Mouse (Mus musculus) frontal cortex, adult 2 months (tissue): ENCODE results near the gene Fgd4. TPM values are rescaled to one million over a fixed set of nuclear protein-coding genes. Genes with fewer than 3 reads are reported as not detected.
A peak's percentile ranks its signal among the peaks of the same experiment; 100 is the strongest.

Experiments
- DNase-seq, 2 experiments: peaks; one replicate each; pipeline ENCODE4 v3.0.0; 2022; ENCODE audit warnings: low spot score in 1 of 2; ENCODE audit errors: extremely low spot score in 1 of 2
- polyA plus RNA-seq: library from polyadenylated mRNA; depleted of rRNA; stranded (reverse); fragments of >200 nt; gene quantifications from 2 replicates; pipeline ENCODE4 v1.2.3, GENCODE M21; 2012; rRNA removed

Fgd4 gene
- polyA plus RNA-seq = 11.2 and 13.3 TPM in 2 replicates

DNA sequence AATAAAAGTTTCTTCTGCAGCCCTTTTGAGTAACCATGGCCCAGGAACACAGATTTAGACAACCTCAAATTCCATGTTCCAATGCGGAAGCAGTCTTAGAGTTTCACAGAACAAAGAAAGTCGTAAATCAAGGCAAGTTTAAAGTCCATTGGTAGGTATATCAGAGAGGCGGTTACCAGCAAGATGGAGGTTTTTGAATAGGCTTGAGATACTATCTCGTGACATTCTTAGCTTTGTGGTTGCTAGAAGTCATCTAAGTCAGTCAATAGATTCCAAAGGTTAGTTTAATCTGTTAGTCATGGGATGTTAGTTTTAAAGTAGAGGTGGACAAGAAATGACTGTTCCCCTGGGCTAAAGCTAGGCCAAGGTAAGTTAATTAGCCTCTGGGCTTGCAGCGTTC, at the start of gene Fgd4:
Gene Fgd4 (minus strand): TSS at position 89 of the 400 bp plus-strand sequence.
- no peak for DNase-seq

DNA sequence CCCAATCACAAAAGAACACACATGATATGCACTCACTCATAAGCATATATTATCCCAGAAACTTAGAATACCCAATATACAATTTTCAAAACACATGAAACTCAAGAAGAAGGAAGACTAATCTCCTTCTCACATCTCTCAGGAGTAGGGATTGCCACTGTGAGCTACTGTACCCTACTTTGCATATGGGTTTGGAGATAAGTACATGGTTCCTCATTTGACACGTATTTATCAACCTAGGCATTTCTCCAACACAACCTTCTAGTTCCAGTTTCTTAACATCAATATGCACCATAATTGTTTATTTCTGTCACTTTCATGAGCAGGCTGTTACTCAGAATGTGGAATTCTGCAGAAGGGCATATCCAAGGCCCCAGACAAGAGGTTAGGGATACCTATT, 44.8 kb upstream of the Fgd4 start:
- DNase-seq = no peak

DNA sequence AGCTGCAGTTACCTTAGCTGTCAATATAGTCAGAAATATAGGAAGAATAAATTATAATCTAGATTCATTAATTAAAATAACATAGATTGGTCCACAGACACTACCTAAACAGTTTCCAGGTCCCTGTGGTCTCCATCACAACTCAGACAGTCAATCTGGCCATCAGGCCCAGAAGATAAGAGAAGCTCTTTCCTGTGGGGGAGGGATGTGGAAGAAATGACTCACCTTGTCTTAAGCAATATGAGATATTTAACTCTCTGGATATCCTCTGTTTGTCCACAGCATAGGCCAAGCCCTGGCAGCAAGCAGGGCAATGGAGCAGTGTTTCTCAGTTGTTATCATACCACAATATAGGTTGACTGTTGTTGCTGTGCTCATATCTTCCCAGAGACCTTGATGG, 33.4 kb upstream of the Fgd4 start:
- DNase-seq = no peak

DNA sequence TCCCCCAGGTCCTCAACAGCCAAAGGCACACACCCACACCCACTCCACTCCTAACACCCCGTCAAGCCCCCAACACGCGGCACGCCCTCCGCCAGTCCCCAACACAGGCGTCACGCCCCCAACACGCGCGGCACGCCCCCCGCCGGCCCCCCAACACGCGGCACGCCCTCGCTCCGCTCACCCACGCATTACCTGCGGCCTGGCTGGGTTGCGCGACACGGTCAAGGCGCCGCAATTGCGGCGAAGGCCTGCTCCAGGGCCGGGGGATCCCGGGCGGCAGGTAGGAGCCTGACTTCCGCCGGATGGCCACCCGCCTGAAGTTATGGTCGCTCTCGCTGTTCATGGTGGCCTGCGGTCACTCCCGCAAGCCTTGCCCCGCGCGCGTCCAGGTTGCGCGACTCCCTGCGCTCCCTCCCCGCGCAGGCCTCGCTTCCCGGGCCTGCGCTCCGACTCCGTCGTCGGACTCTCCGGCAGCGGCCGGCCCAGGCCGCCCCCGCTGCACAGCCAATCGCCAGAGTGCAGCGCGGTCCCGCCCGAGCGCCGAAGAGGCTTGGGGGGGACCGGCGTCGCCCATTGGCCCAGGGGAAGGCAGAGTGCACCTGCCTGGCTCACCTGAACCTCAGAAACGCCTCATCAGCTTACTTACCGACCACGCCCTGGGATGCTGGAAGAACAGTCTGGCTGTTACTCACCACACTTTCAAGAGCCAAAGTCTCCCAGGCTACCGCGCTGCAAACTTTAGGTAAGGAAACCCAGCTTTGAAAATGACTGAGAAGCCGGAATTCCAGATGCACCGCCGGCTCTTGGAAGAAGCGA, 555 bp downstream of the Fgd4 start:
- DNase-seq = peak; percentile 8 to 33

DNA sequence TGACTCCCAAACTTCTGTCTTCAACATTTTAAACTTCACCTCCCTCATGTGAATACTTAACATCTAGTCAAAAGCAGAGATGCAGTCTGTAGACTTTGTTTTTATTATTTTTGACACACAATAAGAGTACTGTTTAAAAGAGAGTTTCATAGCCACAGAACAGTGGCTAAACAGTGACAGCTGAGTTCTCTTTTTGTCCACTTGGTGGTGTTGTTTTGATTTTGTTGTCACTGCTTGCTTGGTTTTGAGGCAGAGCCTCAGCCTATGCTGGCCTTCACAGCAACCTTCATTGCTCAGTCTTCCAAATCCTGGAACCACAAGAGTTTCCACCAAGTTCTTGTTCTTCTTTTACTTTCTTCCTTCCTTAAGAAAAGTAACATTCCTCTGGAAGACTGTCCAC, 3.8 kb downstream of the Fgd4 start:
- DNase-seq = no peak

DNA sequence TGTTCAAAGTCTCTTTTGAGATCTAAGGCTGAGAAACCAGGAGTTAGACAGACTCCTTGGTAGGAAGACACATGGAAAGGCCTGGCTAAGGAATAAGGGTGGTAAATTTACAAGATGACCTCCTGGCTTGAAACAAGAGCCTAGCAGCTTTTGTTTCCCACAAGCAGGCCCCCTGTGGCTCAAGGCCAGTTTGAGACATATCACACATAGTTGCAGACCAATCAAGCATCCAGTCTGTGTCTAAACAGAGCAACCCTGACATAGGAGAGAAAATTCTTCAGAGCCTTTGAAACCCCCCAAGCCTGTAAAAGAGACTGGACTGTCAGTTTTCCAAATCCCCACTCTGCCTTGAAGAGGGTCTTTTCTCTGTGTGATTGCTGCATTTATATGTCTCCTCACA, 7.7 kb downstream of the Fgd4 start:
- no peak for DNase-seq

DNA sequence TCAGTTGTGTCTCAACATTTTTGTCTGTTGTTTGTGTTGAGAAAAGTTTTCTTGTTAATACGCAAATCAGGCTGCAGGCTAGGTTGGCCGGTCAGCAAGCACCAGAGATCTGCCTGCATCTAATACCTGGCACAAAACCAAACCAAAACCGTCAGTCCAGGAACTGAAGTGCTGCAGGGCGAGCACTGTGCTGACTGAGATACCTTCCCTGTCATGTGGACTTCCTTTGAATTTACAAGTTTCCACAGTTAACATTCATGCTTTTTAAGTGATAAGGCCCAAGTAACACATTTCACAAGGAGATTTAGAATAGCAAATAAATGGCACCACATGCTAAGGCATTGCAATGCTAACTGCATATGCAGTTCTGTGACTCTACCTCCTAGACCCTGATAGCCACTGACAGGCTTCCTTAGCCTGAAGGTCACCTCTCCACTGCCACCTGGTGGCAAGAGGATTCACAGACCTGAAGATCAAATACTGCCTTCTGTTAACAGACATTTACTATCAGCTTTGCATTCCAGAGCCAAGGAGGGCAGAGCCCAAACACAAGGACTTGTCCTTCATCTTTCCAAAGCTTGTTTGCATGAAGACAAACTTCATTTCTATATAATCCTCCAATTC, 15.8 kb downstream of the Fgd4 start:
- DNase-seq = peak; percentile 14 to 87

DNA sequence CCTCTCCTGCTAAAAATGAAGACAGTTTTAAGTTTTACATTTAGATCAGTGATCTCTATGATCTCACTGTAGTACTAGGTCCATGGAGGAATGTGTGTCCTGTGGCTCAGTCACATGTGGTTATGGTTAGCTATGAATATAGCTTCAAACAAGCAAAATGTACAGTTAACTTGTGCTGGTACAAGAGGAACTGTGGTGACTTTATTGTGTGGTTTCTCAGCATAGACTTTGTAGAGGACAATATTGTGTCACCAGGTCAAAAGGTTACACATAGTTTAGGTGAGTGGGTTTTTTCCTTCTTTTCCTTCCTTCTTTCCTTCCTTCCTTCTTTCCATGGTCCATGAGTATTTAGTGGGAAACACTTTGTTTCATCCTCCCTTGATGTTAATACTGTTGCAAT, 23.8 kb downstream of the Fgd4 start:
- DNase-seq = no peak

DNA sequence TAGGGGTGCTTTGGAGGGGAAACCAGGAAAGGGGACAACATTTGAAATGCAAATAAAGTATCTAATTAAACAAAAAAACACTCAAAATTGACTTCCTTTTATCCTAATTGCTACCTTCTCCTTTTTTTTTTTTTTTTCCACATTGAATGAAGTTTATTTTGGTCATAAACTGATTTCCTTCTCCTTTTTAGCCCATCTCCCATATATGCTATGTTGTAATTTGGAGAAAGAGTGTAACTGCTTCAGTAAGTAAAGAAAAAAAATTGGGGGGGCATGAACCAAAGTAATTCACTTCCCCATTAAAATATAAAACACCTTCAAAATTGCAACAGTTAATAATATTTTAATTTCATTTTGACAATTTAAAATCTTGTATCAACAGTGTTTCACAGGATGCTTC, 25.8 kb downstream of the Fgd4 start:
- no peak for DNase-seq

DNA sequence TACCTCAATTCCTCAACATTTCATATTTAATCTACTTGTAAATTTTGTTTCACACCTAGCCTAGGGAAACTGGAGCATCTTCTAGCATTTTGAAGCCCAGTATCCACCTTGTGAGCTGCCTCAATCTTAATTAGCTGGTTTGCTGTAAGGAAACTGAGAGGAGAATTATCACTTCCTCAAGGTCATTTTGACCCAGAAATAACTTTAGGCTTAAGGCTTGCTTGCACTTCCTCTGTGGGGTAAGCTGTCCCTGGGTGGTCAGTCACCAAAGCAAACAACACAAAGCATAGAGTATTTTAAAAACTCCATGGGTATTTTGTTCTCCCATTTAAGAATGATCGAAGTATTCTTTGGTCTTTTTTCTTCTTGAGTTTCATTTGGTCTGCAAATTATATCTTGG, 27.2 kb downstream of the Fgd4 start:
- no peak for DNase-seq

DNA sequence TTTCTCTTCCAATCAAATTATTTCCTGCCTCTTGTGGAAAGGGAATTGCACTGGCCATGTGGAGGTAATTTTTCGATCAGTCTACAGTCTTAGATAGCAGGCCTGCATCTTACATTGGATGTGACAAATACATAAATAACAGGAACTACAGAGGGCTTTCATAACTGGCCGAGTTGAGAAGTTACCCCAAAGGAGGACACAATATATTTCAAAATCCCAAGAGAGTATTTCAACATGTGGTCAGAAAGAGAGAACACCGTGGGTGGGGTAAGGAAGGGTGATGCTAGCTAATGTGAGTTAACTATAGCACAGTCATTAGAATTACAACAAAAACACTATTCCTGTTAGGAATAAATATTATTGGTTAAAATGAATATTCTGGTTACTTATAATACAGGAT, 29.0 kb downstream of the Fgd4 start:
- DNase-seq = no peak

DNA sequence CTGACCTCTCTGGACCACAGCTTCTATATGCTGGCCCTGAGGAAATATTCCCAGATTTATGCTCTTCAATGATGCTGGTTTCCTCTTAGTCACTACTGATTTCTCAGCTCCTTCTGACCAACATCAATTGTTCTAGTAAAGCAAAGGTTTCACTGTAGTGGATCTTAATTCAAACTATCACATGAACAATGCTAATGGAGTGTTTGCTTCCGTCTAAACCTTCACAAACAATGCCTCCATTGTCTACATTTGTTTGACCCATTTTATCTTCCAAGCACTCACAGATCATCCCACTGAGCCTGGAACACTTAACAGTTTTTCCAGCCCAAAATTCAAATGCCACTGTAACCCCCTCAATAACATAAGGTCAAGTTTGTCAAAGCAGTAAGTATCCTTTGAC, 33.6 kb downstream of the Fgd4 start:
- no peak for DNase-seq

DNA sequence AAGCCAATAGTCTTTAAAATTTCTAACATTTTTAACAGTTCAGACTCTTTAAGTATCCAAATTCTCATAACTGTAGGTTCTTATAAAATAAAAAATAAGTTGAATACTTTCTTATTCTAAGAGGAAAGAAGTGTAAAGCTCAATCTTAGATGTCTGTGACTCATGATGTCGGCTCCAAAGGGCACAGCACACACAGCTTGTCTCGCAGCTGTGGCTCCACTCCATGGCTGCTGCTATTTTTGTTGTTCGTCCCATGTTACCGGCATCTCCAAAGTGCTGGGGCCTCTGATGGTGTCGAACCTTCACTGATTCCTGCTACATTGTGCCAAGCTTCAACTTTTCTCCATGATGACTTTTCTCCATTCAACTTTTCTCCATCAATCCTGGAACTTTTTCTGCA, 34.1 kb downstream of the Fgd4 start:
- no peak for DNase-seq

DNA sequence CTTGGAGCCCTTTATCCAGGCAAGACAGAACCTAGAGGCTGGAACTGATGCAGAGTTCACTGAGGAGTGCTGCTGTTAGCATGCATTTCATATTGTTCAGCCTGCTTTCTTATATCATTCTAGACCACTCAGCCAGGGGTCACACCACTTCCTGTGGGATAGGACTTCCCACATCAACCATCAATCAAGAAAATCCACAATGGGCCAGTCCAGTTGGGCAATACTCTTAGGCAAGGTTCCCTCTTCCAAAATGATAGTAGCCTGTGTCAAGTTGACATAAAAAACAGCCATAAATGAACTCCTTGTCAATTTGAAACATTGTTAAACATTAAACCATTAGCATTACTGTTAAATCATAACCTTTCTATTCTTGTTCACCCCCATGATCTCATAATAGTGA, 34.6 kb downstream of the Fgd4 start:
- no peak for DNase-seq

DNA sequence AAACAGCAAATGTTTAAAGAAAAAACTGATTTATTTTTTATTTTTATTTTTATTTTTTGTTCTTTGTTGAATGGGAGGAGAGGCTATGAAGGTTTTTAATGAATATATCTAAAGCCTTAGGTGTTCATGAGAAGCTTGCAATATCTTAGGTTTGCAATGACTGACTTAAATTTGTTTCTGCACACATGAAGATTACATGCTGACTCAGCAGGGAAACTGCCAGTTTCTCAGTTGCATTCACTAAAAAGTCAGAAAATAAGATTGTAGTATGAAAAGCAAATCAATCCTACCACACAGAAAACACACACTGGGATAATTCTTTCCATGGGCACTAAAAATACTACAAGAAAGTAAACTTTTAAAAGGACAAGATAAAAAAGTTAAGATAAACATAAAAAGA, 39.6 kb downstream of the Fgd4 start:
- no peak for DNase-seq

DNA sequence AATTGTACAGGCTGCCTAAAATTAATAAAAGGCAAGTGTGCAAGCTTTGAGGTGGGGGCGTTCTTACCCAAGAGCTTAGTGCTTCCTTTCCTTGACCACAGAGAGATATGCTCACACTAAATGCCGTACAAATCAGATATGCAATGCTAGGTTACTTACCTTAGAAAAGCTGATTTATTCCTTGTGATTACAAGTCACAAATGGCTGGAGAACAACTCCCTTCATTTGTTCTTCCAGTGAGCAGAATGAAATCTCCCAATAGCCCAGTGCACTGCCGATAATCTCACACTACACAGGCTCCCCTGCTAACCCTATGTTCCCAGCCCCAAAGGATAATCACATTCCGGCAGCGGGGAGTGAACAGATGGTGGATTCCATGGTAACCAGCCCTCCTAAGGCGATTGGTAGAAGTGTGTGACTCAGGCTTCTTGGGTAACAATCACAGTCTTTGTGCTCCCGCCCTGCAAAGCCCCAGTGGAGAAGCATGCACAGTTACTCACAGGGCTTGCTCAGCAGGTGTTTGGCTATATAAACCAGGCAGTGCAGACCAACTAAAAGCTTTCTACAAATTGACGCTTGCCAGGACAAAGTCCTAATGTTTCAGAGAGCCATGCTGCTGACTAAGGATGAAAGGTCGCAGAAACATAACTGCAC, 40.3 kb downstream of the Fgd4 start:
- DNase-seq = peak; percentile 89 to 94

DNA sequence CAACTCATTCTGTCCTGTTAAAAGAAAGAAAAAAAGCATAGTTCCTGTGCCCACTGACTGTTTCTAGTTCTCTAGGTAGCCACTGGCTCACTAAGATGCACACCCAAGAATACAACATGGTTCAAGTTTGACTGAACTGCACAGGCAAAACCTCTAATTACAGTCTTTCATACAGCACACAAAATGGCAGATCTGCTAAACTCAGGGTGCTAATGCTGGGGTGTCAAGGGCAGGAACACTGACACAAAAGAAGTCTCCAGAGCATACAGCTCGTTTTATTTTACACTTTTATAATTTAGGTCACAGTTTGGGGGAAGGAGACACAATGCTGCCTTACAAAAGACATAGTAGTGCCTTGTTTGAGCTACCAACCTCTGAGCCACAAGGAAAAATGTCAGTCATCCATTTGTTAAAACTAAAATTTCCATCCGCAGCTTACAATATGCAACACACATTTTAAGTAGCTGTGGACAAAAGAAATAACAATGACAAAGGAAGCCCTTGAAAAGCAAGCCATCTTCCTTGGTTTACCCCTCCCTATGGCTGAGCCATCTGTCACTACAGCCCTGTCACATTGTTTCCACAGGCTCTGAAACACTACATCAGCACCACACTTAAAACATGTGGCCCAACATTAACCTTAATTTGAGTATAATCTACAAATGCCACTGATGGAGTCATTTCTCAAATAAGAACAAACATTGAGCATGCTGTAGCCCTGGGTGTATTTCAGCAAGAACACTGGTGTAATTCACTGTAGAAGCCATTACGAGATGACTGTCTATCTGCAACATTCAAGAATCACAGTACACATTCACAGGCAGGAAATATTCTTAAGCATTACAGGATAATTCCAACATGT, 41.1 kb downstream of the Fgd4 start:
- DNase-seq = peak in 1 of 2 experiments; percentile 25

DNA sequence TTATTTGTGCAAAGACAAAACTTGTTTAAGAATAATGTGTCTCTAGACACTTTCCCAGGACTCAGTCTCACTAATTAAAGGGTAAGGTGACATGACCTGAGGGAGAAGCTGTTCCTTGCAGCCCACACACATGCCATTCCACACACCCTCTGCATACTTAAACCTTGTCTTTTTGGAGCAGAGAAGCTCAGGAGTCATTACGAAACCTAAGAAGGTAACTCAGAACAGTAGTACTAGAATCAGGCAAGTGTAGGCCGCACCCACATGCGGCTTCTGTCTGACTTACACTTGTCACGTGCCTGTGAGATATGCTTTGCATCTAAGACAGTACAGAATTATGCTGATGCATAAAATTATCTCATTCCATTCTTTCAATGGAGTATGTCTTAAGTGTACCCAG, 42.6 kb downstream of the Fgd4 start:
- peak in 1 of 2 experiments; percentile 61 for DNase-seq

DNA sequence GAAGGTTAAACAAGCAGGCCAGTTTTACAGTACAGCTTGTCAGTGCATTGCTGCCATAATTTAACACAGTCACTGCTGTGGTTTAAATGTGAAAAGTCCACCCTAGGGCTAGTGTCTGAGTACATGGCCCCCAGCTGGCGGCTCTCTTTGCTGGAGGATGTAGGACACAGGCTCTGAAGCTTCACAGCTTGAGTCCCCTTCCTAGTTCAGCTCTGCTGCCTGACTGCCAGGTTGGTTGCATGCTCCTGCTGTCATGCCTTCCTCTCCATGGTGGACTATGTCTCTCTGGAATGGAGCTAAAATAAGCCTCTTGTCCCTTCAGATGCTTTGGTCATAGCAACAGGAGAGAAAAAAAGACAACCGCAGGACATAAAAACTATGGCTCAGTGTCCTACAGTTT, 46.3 kb downstream of the Fgd4 start:
- no peak for DNase-seq

DNA sequence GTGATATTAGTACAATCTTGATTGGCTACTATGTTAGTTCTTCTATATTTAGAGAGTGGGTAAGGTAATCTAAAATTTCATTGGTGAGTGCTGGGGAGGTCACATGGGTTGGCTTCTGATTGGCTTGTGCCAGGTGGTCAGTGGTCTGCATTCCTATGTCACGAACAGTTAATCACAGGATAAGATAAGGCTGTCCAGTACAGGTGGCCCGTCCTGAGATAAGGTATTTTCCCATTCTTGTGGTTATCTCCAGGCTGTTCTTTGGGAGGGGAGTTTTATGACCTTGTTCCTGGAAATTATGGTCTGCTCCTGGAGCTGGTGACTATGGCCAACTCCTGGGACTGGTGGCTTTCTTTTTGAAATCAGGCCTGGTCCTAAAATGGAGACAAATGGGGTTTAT, 48.2 kb downstream of the Fgd4 start:
- DNase-seq = no peak

DNA sequence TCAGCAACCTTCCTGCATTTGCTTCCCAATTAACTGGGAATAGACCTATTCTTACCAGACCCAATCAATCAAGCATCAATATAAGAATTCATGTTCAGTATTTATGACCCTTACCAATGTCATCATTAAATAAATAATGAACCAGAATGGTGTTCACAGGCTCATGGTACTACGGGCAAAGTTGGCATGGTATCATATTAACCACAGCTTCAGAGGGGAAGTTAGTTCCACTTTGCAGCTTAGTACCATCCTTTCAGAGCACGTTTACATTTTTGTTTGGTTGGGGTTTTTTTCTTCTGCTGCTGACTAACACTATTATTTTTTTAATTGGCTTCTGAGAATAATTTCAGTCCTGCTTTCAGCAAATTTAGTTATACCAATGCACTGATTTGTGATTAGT, 51.2 kb downstream of the Fgd4 start:
- DNase-seq = no peak
